Mouse (Mus musculus) brain, adult 2 months (tissue): ENCODE results near the gene Fam184b.
A peak's percentile ranks its signal among the peaks of the same experiment; 100 is the strongest.

Source experiments
- DNase-seq: peaks from one replicate; pipeline ENCODE4 v3.0.0; 2011; ENCODE audit warnings: low read depth, low spot score

Gene Fam184b

DNA sequence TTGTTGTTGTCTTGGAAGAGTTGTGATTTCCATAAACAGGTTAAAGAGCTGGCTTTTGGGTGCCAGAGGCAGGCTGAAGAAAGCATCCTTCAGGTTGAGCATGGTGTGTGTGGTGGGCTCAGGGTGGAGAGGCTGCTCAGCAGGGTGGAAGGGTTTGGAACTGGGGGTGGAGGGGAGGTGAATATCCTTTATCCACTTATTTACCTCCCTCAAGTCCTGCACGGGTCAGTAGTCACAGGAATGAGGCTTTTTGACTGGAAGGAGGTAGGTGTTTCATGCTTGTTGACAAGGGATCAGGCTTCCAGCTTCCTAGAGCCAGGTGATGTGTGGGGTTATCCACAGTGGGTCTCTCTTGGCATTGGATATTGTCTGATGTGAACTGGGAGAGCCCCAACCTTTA, 124.8 kb downstream of the Fam184b start:
- DNase-seq = no peak

GRCm38 (mm10) chr5:45513511-45513910, 125.9 kb downstream of the Fam184b start:
- DNase-seq = no peak

GRCm38 (mm10) chr5:45512908-45513307, 126.5 kb downstream of the Fam184b start:
- DNase-seq = no peak

DNA sequence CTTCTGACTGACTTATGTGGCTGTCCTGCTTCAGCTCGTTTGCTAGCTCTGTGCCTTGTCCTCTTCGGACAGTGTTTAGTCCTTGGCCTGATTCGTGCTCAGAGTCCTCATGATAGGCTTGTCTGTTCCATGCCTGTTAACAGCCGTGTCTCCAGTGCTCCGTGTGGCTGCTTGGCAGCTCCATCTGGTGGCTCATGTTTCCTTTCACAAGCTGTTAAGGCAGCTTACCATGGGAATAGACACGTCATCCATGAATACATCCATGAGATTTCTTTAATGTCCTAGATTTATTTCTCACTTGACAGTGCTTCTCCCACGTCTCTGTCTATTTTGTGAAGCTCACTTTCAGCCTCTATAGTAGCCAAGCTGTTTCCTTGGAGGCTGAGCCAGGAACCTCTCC, 129.3 kb downstream of the Fam184b start:
- peak; percentile 69 for DNase-seq

- DNase-seq = no peak
Measured at GRCm38 (mm10) chr5:45497564-45497963, 141.8 kb downstream of the Fam184b start.

- DNase-seq = no peak
Measured at GRCm38 (mm10) chr5:45496930-45497550, 142.4 kb downstream of the Fam184b start.

DNA sequence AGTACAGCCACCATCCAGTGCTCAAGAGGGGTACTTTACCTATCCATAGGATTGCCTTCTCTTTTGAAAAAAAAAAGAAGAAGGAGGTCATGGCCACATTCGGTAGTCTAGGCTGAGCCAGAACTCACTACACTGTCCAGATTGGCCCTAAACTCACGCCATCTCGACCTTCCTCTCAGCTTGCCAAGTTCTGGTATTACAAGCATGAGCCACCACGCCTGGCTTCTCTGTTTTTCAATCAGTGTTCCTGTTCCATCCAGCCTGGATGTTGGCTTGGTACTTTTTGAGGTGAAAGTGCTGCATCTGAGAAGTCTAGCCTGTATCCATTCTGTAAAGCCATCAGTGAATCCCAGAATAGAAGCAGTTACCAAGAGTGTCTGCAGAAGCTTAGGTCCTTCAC, 142.9 kb downstream of the Fam184b start:
- no peak for DNase-seq

DNA sequence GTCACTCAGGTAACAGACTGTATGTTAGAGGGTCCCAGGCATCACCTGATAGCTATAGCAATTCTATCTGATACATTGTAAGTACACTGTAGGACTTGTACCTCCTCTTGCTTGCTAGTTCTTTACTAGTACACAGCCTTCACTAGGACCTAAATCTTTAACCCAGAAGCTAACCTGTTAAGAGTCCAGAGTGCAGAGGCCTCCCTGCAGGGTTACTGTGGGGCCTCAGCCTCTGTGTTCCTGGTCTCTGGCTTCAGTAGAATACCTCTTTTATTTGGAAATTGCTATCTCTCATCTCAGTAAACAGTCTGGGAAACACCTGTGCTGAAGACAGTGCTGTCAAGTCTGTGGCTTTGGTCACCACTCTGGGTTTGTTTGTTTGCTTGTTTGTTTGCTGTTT, 143.4 kb downstream of the Fam184b start:
- no peak for DNase-seq

GRCm38 (mm10) chr5:45495429-45495975, 143.9 kb downstream of the Fam184b start:
- DNase-seq = no peak

- DNase-seq = no peak
Measured at GRCm38 (mm10) chr5:45494093-45494755, 145.2 kb downstream of the Fam184b start.

- peak; percentile 97 for DNase-seq
Measured at GRCm38 (mm10) chr5:45493191-45494092, 146.0 kb downstream of the Fam184b start, which contains the start of gene Lap3. Gene Lap3, plus strand, starts transcription at chr5:45493374.

DNA sequence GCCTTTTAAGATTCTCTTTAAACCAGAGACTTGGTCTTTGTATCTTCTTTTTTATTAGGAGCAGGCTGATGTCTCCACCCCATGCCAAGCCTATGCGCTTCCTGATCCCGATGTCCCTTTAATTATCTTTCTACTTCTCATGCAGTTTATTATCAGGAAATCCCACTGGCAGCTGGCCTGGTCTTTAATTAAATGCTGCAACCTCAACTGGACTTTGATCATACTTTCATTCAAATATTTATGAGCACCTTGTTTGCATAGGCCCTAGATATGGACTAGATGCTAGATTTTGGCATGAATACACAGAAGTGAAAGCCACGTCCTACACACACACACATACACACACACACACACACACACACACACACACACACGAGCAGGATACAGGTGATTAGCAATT, 147.6 kb downstream of the Fam184b start:
- DNase-seq = no peak

GRCm38 (mm10) chr5:45483654-45484053, 155.8 kb downstream of the Fam184b start:
- no peak for DNase-seq

- no peak for DNase-seq
Measured at GRCm38 (mm10) chr5:45482607-45483006, 156.8 kb downstream of the Fam184b start.

- no peak for DNase-seq
Measured at GRCm38 (mm10) chr5:45481125-45481524, 158.3 kb downstream of the Fam184b start.

- no peak for DNase-seq
Measured at GRCm38 (mm10) chr5:45480066-45480465, 159.3 kb downstream of the Fam184b start.
